ENCODE assay signal across 21 mouse cellular contexts in the genomic region with DNA sequence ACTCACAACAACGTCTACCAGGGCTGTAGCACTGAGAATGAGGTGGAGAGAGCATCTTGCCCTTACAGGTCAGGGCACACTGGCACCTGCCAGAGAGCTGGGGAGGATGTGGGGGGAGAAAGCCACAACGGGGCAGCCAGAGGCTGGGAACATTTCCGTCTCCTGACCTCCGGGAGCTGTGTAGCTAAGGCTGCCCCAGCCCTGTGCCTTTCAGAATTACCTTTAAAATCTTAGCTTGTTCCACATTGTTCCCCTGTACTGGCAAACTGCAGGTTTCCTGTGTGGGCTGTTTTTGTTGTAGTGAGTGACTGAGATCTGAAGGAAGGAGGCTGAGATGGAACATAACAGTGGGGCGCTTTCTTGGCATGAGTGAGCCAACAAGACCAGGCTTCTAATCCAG. TPM values are rescaled to one million over a fixed set of nuclear protein-coding genes. Genes with fewer than 3 reads are reported as not detected.
DNase-seq lines count a peak whose midpoint lies in the region; TF ChIP-seq lines count a peak whose summit lies in the region.
"Had no signal": no experiment of that assay in that cellular context is flagged by ENCODE, and none has a peak within 500 bp of the region (broad histone marks: within the 10 kb centered on the region; RNA-seq: fewer than 3 reads in every experiment).

No protein-coding gene starts in this region.

- H3K4me1 ChIP-seq in thymus, adult 2 months (replicated peaks; ENCODE audit: control insufficient read depth, insufficient read depth, low read length), result peaks cover 11% of the 10 kb centered on the region
- H3K4me1 ChIP-seq: heart, embryonic 10.5 days had no signal

- no peak overlapping the region for H3K4me3 ChIP-seq in thymus, adult 2 months (ENCODE audit: control insufficient read depth, insufficient read depth, low read length)
- H3K4me3 ChIP-seq: embryonic facial prominence, embryonic 10.5 days; forebrain, embryonic 13.5 days; gastrocnemius, adult 2 months; heart, embryonic 10.5 days; hindbrain, embryonic 10.5 days had no signal

- TF ChIP-seq CTCF in thymus, adult 2 months (IDR thresholded peaks at IDR 0.05; ENCODE audit: borderline replicate concordance, control insufficient read depth, extremely low read depth, insufficient read depth, low read length, poor library complexity), result no peak

- no peak for DNase-seq in thymus, adult 2 months
- no peak for DNase-seq in thymus, postnatal 10 days (ENCODE audit: low spot score in 2 of 2)
- peak; percentile 40 for DNase-seq in T-cell, adult 2 months (ENCODE audit: low spot score)
- DNase-seq in naive thymus-derived CD4-positive, alpha-beta T cell, adult 2 months (ENCODE audit: low read depth), result peak; percentile 74
- peak; percentile 32 for DNase-seq in thymus, postnatal 4 days
- DNase-seq in gastrocnemius, postnatal 14 days, result no peak
- no peak for DNase-seq in ovary, postnatal 10 days (ENCODE audit: low spot score)
- DNase-seq: adrenal gland, postnatal 10 days; cerebellum, adult 11-12 months; cerebellum, adult 9-11 months; forebrain, postnatal 0 days; gastrocnemius, adult 2 months; gastrocnemius, postnatal 36 days; heart, adult 18-20 months; heart, postnatal 10 days had no signal

- no peak for TF ChIP-seq POLR2A in thymus, adult 2 months (IDR thresholded peaks at IDR 0.05; ENCODE audit: control insufficient read depth, extremely low read depth, insufficient read depth, low read length, poor library complexity)

- intact Hi-C loops in gastrocnemius, postnatal 14 days (cut with DNase I; ENCODE audit: low total_unique reads), result no loop called here

- H3K27me3 ChIP-seq in thymus, adult 2 months (ENCODE audit: control insufficient read depth, insufficient read depth, low read length), result no peaks in the 10 kb centered on the region
- H3K27me3 ChIP-seq: forebrain, embryonic 13.5 days had no signal

- H3K27ac ChIP-seq in thymus, adult 2 months (ENCODE audit: control insufficient read depth, insufficient read depth, low read length), result peak overlapping the region; percentile 45; the same call in 1 of the 2 replicates
- H3K27ac ChIP-seq: embryonic facial prominence, embryonic 10.5 days; forebrain, embryonic 13.5 days; gastrocnemius, adult 2 months; heart, embryonic 10.5 days; hindbrain, embryonic 14.5 days had no signal

- 8% methylated on average over 5 of the region's 5 CpGs for WGBS in thymus, adult 2 months

- H3K36me3 ChIP-seq in thymus, adult 2 months (ENCODE audit: control insufficient read depth, insufficient read depth, low read length), result no peaks in the 10 kb centered on the region
- H3K36me3 ChIP-seq: embryonic facial prominence, embryonic 10.5 days; G1E; heart, embryonic 10.5 days; hindbrain, embryonic 10.5 days had no signal

RNA-seq across cellular contexts. Expression of gene Gpnmb, which starts 15.8 kb away (rescaled TPM):
- 7.8 and 15.2 TPM in 2 replicates for polyA plus RNA-seq in thymus, adult 2 months (2012; rRNA removed)
- 1 to 10 TPM in 1 of 2 experiments, under 1 TPM in 1; 0.78 to 1.2 TPM for total RNA-seq in gastrocnemius, postnatal 14 days (2021)

RNA-seq across cellular contexts. Expression of gene Malsu1, which starts 21.4 kb away (rescaled TPM):
- polyA plus RNA-seq in thymus, adult 2 months (2012; rRNA removed), result 21.0 and 23.8 TPM in 2 replicates
- 10 to 100 TPM; 39.1 to 40.3 TPM for total RNA-seq in gastrocnemius, postnatal 14 days (2021)

Comparison
In these comparisons a context has a peak if more than half of its experiments do, and no peak if none do; other contexts are left out.
1. DNase-seq: peak in T-cell, adult 2 months (single experiment), naive thymus-derived CD4-positive, alpha-beta T cell, adult 2 months (single experiment) and thymus, postnatal 4 days (single experiment); none in thymus, adult 2 months (single experiment), thymus, postnatal 10 days (0 of 2), gastrocnemius, postnatal 14 days (single experiment) and ovary, postnatal 10 days (single experiment).